Mouse (Mus musculus) G1E (cell line): Measurements from ENCODE around the gene Tcp10c.
"Not testable (repeated sequence)": the region's sequence is repeated elsewhere in the genome, so short reads cannot be mapped to it uniquely, and the experiment has no call there.

Experiments used
- CTCF ChIP-seq: IDR thresholded peaks from 2 replicates; pipeline ENCODE4 v1.5.1; 2012; ENCODE audit warnings: low read depth, low read length, inconsistent platforms, mixed read lengths
- TAL1 ChIP-seq: conservative IDR thresholded peaks from 2 replicates; pipeline ENCODE4 v1.6.1; 2012; ENCODE audit warnings: low read depth, low read length, inconsistent platforms, mixed read lengths

GRCm38 (mm10) chr17:13308344-13308743 is 46.0 kb upstream of the Tcp10c start:
- not testable (repeated sequence) for TF ChIP-seq CTCF, TAL1
